Mouse (Mus musculus) 3134 (cell line): ENCODE measurements around the gene Stard13.
A peak's percentile ranks its signal among the peaks of the same experiment; 100 is the strongest.

ENCODE experiments used
- DNase-seq: peaks from one replicate; pipeline ENCODE4 v3.0.0-alpha.2; 2011; ENCODE audit warnings: low spot score; ENCODE audit not compliant: insufficient read length; ENCODE audit errors: extremely low read depth

The Stard13 gene

DNA sequence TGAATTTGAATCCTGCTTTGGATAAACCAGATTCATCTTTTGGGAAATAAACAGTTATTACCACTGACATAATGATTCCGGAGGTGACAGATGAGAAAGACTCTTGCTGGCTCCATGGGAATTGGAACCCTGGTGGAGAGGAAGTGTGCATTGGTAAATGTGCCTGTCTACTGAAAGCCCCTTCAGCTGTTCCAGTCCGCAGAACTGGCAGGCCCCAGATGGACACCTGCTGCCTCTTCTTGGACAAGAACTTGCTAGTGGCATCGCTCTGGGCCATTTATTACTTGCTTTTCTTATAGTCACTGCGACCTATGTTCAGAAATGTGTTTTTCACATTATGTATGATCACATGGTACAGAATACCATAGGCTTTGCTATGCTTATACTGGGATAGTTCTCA is 3.2 kb downstream of the Stard13 start:
- no peak for DNase-seq

- DNase-seq, result no peak
Observed at GRCm38 (mm10) chr5:151228367-151229005, 5.2 kb downstream of the Stard13 start.

GRCm38 (mm10) chr5:151223696-151224366 is 9.8 kb downstream of the Stard13 start:
- no peak for DNase-seq

DNA sequence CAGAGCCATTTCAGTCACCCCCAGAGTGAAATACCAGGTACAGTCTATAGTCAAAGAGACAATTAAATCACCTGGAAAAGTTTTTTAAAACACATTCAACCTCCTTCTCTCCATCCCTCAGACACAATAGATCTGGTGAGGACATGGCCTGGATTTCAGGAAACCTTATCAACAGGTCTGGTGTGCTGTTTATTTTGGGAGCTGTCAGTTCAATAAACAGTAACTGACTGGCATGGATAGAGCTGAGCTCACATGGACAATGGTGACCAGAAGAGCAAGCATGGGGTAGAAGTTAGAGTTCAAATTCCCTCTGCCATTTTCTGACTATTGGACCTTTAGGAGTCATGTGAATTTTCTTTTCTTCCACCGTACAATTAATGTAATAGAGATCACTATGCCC is 10.8 kb downstream of the Stard13 start:
- DNase-seq, result no peak

DNA sequence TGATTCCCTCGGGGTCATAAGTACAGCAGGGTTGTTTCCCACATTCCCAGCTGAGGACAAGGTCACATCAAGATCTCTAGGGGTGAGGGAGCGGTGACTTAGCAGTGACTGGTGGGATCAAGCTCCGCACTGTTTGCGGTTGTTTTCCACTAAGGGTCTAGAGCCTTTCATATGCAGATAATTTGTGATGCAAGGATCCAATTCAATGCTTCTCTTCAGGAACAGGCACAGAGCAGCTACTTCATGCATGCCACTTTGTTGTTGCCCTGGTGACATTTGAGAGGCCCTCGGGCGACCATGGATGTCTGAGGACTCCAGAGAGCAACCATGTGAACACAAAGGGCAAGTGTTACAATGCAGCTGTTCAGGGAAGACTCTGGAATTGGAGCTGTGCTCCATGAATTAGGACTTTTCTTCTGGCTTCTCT is 14.9 kb downstream of the Stard13 start:
- no peak for DNase-seq

DNA sequence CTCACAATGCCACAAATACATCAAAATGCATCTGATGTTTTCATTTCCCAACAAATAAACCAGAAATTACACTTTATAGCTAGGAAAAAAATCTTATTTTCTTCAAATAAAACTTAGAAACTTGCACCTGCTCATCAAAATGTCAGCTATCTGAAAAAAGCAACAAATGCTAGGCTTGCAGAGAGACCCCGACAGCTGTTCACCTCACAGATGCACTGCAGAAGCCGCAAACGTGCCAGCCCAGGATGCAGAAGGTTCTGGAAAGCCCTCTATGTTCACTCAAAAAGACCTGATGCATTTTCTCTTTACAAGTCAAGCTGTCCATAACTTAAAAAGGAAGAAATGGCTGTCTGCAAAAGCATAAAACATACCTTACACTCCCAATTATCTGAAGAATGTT is 20.5 kb downstream of the Stard13 start:
- DNase-seq, result no peak

DNA sequence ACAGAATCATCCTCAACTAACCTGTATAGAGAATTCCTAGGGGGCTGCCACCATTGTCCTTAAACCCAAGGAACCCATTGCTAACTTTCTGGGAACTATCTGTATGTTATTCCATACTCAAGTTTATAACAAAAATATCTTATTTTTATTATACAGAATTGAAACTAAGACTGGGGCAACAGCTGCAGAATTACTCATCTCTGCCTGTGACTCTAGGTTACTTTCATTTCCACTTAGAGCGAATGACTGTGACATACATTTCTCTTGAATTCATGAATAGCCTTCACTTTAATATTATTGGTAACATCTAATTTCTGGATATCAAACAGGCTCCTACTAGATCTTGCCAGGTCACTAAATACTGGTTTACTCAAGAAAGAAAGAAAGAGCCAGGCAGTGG is 22.8 kb downstream of the Stard13 start:
- no peak for DNase-seq

GRCm38 (mm10) chr5:151210060-151210459 is 23.6 kb downstream of the Stard13 start:
- DNase-seq, result no peak

GRCm38 (mm10) chr5:151205017-151205416 is 28.6 kb downstream of the Stard13 start:
- DNase-seq, result no peak

GRCm38 (mm10) chr5:151202925-151203324 is 30.7 kb downstream of the Stard13 start:
- DNase-seq, result peak; percentile 59

DNA sequence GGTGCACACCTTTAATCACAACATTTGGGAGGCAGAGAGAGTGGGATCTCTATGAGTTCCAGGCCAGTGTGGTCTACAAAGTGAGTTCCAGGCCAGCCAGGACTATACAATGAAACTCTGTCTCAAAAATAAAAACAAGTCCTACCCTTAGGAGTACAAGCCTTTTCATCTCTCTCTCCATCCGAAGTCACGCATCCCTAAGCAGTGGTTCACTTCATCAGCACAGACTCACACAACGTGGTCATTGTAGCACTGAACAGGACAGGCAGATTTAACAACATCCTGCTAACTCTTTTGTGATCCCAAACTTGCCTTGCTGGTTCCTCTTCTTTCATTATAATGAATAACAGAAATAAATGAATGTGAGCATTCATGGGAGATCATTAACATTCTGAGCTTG is 32.4 kb downstream of the Stard13 start:
- no peak for DNase-seq

GRCm38 (mm10) chr5:151199235-151199634 is 34.4 kb downstream of the Stard13 start:
- no peak for DNase-seq

GRCm38 (mm10) chr5:151196603-151197272 is 36.9 kb downstream of the Stard13 start:
- DNase-seq, result peak; percentile 57

GRCm38 (mm10) chr5:151193885-151194520 is 39.6 kb downstream of the Stard13 start:
- DNase-seq, result no peak

GRCm38 (mm10) chr5:151192266-151192665 is 41.4 kb downstream of the Stard13 start:
- no peak for DNase-seq

DNA sequence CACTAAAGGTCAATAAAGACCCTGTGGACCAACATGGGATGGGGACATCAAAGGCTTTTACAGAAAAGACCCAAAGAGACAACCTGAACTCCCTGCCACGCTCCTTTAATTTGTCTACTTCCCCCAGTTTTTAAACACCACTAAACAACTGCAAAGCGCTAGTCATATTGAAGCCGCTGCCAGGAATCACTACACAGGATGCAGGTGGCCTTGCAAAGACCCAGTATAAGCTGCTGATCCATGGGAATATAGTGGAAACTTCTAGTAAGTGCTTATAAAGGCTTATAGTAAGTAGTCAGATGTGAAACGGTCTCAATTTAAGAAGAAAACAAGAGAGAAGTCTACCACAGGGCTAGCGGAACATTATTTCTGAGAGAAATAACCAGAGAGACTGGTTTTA is 42.9 kb downstream of the Stard13 start:
- DNase-seq, result no peak

DNA sequence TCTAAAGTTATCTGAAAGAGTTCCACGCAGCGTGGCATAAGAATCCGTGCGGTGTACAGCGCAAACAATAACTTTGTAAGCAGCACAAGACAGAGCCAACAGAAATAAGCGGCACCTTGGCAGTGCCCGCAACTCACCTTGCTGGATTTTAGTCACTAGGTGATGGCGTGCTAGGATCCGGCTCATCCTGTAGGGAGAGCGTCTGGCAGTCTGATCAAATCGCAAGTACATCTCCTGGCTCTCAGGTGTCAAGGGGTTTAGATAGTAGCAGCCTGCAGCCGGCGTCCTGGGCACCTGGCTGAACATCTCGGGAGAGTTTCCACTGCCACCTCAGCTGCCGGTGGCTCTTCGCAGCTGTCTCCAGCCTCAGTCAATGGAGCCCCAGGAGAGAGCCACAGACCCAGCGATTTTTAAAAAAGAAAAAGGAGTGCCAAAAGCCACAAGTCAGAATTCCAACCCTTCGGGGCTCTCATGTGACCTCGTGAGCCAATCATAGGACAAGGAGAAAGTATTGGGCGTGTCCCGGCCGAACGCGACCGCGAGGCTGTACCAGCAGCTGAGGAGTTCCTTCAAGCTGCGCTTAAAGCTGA is 43.8 kb downstream of the Stard13 start:
- peak; percentile 89 for DNase-seq

DNA sequence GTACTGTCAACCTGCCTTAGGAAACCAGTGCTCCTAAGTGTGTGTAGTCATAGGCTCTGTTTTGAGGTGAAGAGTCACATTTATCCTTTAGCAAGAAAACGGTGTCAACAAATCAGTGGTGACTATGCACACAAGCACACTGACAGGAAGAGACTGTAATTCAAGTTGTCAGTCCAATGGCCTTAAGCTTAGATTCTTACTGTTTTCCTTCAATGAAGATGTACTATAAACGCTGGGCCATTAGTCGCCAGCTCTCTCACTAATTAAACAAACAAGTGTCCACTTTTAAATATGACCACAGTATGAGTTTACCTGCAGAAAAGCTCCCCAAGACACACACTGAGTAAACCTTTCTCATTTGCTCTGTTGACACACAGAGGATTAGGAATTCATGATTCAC is 44.3 kb downstream of the Stard13 start:
- DNase-seq, result no peak

GRCm38 (mm10) chr5:151188659-151189058 is 45.0 kb downstream of the Stard13 start:
- DNase-seq, result no peak

GRCm38 (mm10) chr5:151187336-151187735 is 46.3 kb downstream of the Stard13 start:
- DNase-seq, result no peak

GRCm38 (mm10) chr5:151185286-151185856 is 48.3 kb downstream of the Stard13 start:
- peak; percentile 47 for DNase-seq
